Mouse (Mus musculus) heart, embryonic 10.5 days (tissue): ENCODE data around the gene Erap1. TPM values are rescaled to one million over a fixed set of nuclear protein-coding genes. Genes with fewer than 3 reads are reported as not detected.
A peak's percentile ranks its signal among the peaks of the same experiment; 100 is the strongest.
"Not testable (repeated sequence)": the region's sequence is repeated elsewhere in the genome, so short reads cannot be mapped to it uniquely, and the experiment has no call there.

Experiments
- DNase-seq: peaks from one replicate; pipeline ENCODE4 v3.0.0-alpha.2; 2017; ENCODE audit warnings: low spot score
- H3K27ac ChIP-seq: fragments of 300-500 bp; sonication (generic); 2 replicates; pipeline ENCODE4 v1.5.1; 2016; ENCODE audit warnings: mild to moderate bottlenecking
- H3K27me3 ChIP-seq: fragments of 300-500 bp; sonication (generic); 2 replicates; pipeline ENCODE4 v1.6.1; 2016; ENCODE audit warnings: mild to moderate bottlenecking; ENCODE audit not compliant: poor library complexity, insufficient read depth, severe bottlenecking
- H3K36me3 ChIP-seq: fragments of 300-500 bp; sonication (generic); 2 replicates; pipeline ENCODE4 v1.6.1; 2016; ENCODE audit warnings: mild to moderate bottlenecking, moderate library complexity
- H3K4me1 ChIP-seq: fragments of 300-500 bp; sonication (generic); 2 replicates; pipeline ENCODE4 v1.6.1; 2016; ENCODE audit warnings: mild to moderate bottlenecking
- H3K4me3 ChIP-seq: fragments of 300-500 bp; sonication (generic); 2 replicates; pipeline ENCODE4 v1.5.1; 2016; ENCODE audit warnings: mild to moderate bottlenecking, moderate library complexity
- H3K9me3 ChIP-seq: fragments of 300-500 bp; sonication (generic); 2 replicates; pipeline ENCODE4 v1.6.1; 2016; ENCODE audit warnings: mild to moderate bottlenecking, moderate library complexity
- WGBS: fragments of 180-500 bp; shearing (Covaris S2); methylation state at CpG from one replicate; pipeline ENCODE4 v1.1.7; 2016; 5-methylcytosine and 5-hydroxymethylcytosine counted together
- polyA plus RNA-seq: library from polyadenylated mRNA; unstranded; fragments of >200 nt; fragmentation: Nextera tagmentation; extraction: Ambion mirVana; gene quantifications from 2 replicates; pipeline ENCODE4 v1.2.1, GENCODE M21; 2016

Gene Erap1
- 6.3 and 8.2 TPM in 2 replicates for polyA plus RNA-seq

DNA sequence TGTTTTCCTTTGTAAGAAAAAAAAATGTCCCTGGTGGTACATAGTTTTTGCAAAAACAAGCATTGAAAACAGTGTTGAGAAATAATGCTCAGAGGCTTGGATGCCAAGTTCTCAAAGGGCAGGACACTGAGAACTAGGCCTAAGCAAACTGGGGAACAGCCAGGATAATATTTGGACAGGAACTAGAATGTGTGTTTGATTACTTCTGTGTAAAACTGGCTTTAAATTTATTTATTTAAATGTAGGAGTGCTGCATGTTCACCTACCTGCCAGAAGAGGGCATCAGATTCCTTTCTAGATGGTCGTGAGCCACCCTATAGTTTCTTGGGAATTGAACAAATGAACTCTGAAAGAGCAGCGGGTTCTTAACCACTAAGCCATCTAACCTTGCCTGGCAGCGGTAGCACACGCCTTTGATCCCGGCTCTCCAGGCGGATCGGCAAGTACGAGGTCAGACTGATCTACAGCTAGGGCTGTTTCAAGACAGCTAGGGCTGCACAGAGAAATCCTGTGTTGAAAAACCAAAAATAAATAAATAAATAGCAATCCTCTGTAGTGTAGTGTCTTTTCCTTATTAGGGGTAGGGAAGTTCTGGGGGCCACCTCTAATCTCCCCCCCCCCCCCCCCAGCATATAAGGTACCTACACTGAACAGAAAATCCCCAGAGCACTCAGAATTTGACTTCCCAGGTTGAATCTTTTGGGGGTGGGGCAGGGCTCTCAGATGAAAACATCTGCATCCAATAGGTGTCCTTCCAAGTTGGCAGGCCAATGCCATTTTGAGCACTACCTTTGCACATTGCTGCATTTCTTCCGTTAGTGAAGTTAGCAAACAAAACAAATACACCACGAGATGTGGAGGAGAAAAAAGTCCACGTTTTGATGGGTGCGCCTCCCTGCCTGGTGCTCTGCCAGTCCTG is at the start of gene Erap1:
Gene Erap1, plus strand, starts transcription at position 776 of the 919 bp plus-strand sequence.
- no peaks in the 10 kb centered on the region for H3K36me3 ChIP-seq
- no peaks in the 10 kb centered on the region for H3K27me3 ChIP-seq
- H3K4me3 ChIP-seq, result peak within 1 kb of the TSS; percentile 93
- DNase-seq, result peak; percentile 77
- 0% methylated on average over 12 of the region's 12 CpGs for WGBS
- H3K27ac ChIP-seq, result peak within 1 kb of the TSS; percentile 98
- H3K9me3 ChIP-seq, result no peaks in the 10 kb centered on the region
- H3K4me1 ChIP-seq, result no peaks in the 10 kb centered on the region

DNA sequence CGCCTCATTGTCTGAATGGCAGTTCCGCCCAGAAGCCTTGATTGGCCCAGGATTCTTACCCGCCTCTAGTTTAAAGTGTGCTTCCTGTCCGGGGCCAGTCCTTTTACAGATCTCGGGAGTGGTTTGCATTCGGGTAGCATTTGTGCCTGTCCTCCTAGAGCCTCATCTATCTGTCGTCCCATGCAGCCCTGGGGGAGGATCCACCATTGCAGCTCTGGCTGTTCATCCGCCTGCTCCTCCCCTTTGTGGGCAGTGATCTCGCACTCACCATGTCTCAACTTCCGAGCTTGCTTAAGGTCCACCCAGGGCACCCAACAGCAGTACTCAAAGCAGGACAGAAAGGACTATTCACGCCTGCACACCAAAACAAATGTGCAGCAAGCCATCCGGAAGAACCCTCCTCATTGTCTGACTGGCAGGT is 48.0 kb upstream of the Erap1 start:
- 44% methylated on average over 12 of the region's 12 CpGs for WGBS
- not testable (repeated sequence) for H3K4me1 ChIP-seq, DNase-seq, H3K36me3 ChIP-seq, H3K27ac ChIP-seq, H3K9me3 ChIP-seq, H3K4me3 ChIP-seq, H3K27me3 ChIP-seq

DNA sequence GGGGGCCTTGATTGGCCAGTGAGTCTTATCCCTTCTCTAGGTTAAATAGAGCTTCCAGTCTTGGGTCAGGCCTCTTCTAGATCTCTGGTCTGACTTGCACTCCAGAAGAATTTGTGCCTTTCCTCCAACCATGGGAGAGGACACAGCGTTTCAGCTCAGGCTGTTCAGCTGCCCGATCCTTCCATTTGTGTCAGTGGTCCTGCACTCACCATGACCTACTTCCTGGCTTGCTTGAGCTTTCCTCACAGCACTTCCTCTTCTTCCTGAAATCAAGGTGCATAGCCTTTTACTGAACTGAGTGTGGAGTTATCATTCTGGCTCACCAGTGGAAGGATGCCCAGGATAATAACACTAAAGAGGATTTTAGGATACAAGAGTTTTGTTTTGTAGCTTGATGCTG is 47.5 kb upstream of the Erap1 start:
- 72% methylated on average over 2 of the region's 2 CpGs for WGBS
- H3K36me3 ChIP-seq, H3K4me3 ChIP-seq, H3K9me3 ChIP-seq, DNase-seq, H3K27me3 ChIP-seq, H3K4me1 ChIP-seq, H3K27ac ChIP-seq: not testable (repeated sequence)

DNA sequence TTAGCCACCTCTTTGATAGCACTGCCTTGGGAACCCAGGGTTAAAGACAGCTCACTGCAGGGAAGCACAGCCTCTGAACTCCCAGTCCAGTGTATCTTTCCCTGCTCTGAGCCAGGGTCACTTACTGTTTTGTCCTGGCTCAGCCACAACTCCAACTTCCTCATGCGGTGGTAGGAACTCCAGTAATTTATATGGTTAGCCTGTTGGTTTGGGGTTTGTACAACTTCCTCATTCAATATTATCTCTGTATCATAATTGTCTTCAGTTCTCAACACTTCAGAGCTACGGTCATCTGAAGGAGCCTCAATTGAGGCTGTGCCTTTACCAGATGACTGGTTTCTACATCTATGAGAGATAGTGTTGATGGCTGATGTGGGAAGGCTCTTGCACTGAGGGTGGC is 42.3 kb upstream of the Erap1 start:
- not testable (repeated sequence) for H3K4me3 ChIP-seq, H3K4me1 ChIP-seq, H3K36me3 ChIP-seq, DNase-seq, H3K27ac ChIP-seq, H3K27me3 ChIP-seq, H3K9me3 ChIP-seq
- 79% methylated on average over 2 of the region's 2 CpGs for WGBS

DNA sequence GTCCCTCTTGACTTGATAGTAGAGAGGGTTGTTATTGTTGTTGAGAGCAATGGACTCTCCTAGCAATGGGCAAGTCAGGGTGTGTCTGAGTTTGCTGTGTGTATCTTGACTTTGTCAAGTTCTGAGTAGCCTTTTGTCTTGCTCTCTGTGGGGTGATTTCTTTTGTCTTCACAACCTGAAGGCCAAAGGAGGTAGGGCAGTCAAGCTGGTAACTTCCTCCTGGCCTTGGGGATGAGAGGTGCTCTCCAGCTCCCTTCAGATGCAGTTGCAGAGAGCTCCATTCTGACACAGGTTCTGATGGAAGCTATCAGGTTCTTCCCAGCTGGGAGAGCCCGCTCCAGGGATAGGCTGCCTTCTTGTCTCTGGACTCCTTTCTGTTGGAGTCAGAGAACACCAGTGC is 37.6 kb upstream of the Erap1 start:
- H3K27ac ChIP-seq, H3K9me3 ChIP-seq, DNase-seq, H3K4me1 ChIP-seq, H3K4me3 ChIP-seq, H3K27me3 ChIP-seq: not testable (repeated sequence)
- 86% methylated on average over 1 of the region's 1 CpGs for WGBS
- H3K36me3 ChIP-seq, result peaks cover 22% of the 10 kb centered on the region

DNA sequence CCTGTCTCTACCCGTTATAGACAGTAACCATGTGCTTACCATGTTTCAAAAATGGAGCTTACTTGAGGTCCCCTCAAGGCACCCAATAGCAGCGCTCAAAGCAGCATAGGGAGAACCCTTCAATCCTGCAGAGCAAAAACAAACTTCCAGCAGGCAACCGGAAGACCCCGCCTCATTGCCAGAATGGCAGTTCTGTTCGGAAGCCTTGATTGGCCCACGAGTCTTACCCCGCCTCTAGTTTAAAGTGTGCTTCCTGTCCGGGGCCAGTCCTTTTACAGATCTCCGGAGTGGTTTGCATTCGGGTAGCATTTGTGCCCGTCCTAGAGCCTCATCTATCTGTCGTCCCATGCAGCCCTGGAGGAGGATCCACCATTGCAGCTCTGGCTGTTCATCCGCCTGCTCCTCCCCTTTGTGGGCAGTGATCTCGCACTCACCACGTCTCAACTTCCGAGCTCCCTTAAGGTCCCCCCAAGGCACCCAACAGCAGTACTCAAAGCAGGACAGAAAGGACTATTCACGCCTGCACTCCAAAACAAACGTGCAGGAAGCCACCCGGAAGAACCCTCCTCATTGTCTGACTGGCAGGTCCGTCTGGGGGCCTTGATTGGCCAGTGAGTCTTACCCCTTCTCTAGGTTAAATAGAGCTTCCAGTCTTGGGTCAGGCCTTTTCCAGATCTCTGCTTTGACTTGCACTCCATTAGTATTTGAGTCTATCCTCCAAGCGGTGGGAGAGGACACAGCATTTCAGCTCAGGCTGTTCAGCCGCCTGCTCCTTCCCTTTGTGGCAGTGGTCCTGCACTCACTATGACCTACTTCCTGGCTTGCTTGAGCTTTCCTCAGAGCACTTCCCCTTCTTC is 22.0 kb upstream of the Erap1 start:
- not testable (repeated sequence) for H3K9me3 ChIP-seq, H3K4me1 ChIP-seq, H3K36me3 ChIP-seq, H3K27me3 ChIP-seq
- Histone ChIP-seq H3K27ac (peak overlapping the region; percentile 84), H3K4me3 (peak overlapping the region; percentile 61)
- DNase-seq, result peak; percentile 94
- 8% methylated on average over 22 of the region's 22 CpGs for WGBS

DNA sequence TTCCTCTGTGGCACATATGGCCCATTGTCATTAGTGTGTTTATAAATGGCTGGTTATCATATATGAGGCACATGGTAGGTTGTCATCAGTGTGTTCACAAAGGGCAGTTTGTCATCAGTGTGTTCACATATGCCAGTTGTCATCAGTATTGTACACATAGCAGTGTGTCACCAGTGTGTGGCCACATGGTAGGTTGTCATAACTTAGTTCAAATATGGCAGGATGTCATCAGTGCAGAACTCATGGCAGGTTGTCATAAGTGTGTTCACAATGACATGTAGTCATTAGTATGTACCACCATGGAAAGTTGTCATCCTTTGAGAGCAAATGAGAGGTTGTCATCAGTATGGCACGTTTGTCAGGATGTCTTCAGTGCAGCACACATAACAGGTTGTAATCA is 7.0 kb upstream of the Erap1 start:
- no peak overlapping the region for H3K4me3 ChIP-seq
- no peaks in the 10 kb centered on the region for H3K4me1 ChIP-seq
- H3K36me3 ChIP-seq, result no peaks in the 10 kb centered on the region
- H3K27ac ChIP-seq, result no peak overlapping the region
- H3K27me3 ChIP-seq, result no peaks in the 10 kb centered on the region
- no peaks in the 10 kb centered on the region for H3K9me3 ChIP-seq
- WGBS, result 57% methylated on average over 1 of the region's 1 CpGs
- no peak for DNase-seq

DNA sequence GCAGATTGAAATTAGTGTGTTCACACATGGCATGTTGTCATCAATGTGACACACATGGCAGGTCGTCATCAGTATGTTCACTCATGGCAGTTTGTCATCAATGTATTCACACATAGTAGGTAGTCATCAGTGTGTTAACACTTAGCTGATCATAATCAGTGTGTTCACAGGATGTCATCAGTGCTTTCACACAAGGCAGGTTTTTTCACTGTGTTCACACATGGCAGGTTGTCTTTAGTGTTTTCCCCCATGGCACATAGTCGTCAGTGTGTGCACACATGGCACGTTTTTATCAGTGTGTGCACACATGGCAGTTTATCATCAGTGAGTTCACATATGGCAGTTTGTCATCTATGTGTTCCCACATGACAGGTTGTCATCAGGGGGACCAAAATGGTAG is 6.5 kb upstream of the Erap1 start:
- H3K36me3 ChIP-seq, result no peaks in the 10 kb centered on the region
- 75% methylated on average over 3 of the region's 3 CpGs for WGBS
- no peaks in the 10 kb centered on the region for H3K4me1 ChIP-seq
- no peaks in the 10 kb centered on the region for H3K27me3 ChIP-seq
- no peak for DNase-seq
- no peaks in the 10 kb centered on the region for H3K9me3 ChIP-seq
- H3K27ac ChIP-seq, result no peak overlapping the region
- H3K4me3 ChIP-seq, result no peak overlapping the region

DNA sequence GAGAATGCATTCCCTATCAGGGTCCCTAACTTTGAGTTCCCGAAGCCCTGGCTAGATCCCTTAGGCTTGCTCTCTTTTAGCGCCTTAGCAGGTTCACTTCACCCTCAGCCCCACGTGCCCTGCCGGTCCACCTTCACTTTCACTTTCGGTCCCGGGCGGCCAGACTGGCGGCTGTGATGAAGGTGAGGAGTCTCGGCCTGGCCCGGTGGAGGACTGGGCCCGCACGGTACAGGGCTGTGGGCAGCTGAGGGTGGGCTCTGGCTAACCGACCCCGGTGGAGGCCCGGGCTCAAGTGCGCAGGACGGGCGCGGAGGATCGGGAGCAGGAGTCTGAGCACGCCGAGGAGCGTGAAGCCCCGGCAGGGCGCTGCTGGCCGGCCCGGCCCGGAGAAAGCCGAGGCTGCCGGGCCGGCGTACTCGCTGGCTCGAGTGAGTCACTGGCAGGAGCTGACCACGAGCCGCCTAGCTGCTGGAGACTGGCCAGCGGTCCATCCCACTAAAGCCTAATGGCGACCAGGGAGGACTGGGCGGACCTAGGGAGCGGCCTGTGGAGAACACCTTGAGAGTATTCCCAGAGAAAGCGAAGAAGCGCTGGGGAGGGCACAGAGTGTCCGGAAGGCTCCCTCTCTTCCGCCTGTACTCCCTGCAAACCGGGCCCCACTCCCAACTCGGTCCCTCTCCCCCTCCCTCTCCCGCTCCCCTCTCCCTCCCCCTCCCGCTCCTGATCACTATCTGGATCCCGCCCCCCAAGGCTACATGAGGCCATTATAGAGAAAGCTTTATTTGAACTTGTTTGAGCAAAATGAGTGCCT is 549 bp downstream of the Erap1 start:
- under 1% methylated on average over 49 of the region's 49 CpGs for WGBS
- Histone ChIP-seq H3K27me3 (no peaks in the 10 kb centered on the region), H3K4me3 (peak overlapping the region; percentile 93), H3K36me3 (no peaks in the 10 kb centered on the region), H3K9me3 (no peaks in the 10 kb centered on the region), H3K4me1 (no peaks in the 10 kb centered on the region), H3K27ac (peak overlapping the region; percentile 98)
- DNase-seq, result peak; percentile 90

DNA sequence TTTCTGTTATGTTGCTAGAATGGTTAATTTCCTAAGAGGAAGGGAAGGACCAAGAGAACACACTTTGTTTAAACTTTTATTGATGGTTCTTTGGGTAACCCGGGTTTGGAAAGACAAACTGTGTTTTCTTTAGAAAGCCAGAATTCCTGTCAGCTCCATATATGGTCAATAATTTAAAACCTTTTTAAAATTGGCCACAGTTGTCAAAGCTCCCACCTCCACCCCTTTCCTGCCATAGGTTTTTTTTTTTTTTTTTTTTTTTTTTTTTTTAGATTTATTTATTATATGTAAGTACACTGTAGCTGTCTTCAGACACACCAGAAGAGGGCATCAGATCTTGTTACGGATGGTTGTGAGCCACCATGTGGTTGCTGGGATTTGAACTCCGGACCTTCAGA is 1.2 kb downstream of the Erap1 start:
- Histone ChIP-seq H3K4me3 (peak overlapping the region; percentile 93), H3K27ac (peak overlapping the region; percentile 98)
- H3K4me1 ChIP-seq, H3K9me3 ChIP-seq, DNase-seq, H3K27me3 ChIP-seq, H3K36me3 ChIP-seq: not testable (repeated sequence)
- 60% methylated on average over 3 of the region's 3 CpGs for WGBS

DNA sequence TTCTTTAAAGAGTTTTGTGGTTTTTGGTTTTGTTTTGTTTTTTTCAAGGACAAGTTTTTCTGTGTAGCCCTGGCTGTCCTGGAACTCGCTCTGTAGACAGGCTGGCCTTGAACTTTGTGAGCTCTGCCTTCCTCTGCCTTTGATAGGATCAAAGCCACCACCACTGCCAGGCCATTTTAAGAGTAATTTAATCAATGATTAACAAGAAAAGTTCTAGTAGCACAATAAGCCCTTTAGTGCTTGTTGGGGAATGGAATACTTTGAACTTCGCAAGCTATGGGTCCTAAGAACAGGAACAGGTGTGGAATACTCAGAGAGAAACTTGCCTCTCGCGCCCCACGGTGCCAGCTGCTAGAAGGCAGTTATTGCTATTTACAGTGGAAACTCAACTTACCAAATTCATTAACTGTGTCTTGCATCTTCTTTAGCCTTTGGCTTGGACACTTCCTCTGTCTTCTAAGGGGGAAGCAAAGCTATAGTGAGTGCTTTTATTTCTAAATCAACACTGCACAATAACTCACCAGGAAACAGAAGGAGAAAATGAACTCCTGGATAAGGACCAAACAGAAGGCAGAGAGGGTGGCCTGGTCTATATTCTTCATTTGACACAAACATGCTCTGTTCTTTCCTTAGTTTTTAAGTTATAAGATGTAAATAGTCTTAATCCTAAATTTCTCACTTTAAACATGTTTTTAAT is 56.3 kb downstream of the Erap1 start:
- Histone ChIP-seq H3K27ac (no peak overlapping the region), H3K9me3 (no peaks in the 10 kb centered on the region), H3K4me3 (no peak overlapping the region), H3K27me3 (no peaks in the 10 kb centered on the region), H3K36me3 (peaks cover 37% of the 10 kb centered on the region; the same call in 1 of the 2 replicates), H3K4me1 (no peaks in the 10 kb centered on the region)
- WGBS, result 86% methylated on average over 5 of the region's 5 CpGs
- no peak for DNase-seq

DNA sequence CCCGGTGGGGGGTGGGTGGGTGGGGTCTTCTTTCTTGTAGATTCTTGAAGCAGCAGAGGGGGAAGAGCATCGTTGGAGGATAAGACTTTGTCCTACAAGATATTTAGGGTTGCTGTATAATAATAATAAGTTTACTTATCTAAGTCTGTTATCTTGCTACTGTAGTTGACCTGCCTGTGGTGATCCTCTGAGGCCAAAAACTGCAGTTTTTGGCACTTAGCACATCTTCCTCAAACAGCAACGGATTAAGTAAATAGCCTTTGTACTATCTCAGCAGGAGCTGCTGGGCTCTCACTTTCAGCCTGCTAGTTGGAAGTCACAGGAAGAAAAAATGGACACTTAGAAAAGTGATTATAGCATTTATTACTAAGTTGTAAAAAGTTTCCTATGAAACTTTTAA is 56.9 kb downstream of the Erap1 start:
- Histone ChIP-seq H3K27me3 (no peaks in the 10 kb centered on the region), H3K9me3 (no peaks in the 10 kb centered on the region), H3K4me3 (no peak overlapping the region), H3K27ac (no peak overlapping the region), H3K36me3 (peaks cover 41% of the 10 kb centered on the region; the same call in 1 of the 2 replicates), H3K4me1 (no peaks in the 10 kb centered on the region)
- WGBS, result 61% methylated on average over 3 of the region's 3 CpGs
- DNase-seq, result no peak
